Mouse (Mus musculus): ENCODE results near the gene March7. TPM values are rescaled to one million over a fixed set of nuclear protein-coding genes. Genes with fewer than 3 reads are reported as not detected.

March7 gene
- total and polyA plus RNA-seq, 2 experiments from 2014 or later, result 57.5 to 81.2 TPM

GRCm38 (mm10) chr2:60283208-60283750 is 73.6 kb downstream of the March7 start:
- H3K4me1 ChIP-seq (ENCODE audit: insufficient read depth, low read length), result 0 out of 2 replicates have a peak, but pooled peaks cover 6% of the 10 kb centered on the region
- peak; percentile 24; the same call in 1 of the 2 replicates for ATAC-seq
- 12% methylated on average over 9 of the region's 9 CpGs for WGBS
- H3K4me2 ChIP-seq (ENCODE audit: low read depth, low read length), result peak overlapping the region; percentile 97
- no peak for TF ChIP-seq CTCF (IDR thresholded peaks at IDR 0.05; ENCODE audit: low read depth)
- H3K9me3 ChIP-seq (ENCODE audit: low read length), result no peaks in the 10 kb centered on the region
- no peak overlapping the region; the same call in 1 of the 2 replicates for H3K9ac ChIP-seq (replicated peaks; ENCODE audit: low read length)
- peak overlapping the region; percentile 48 for H3K4me3 ChIP-seq (ENCODE audit: low read length)
- no peaks in the 10 kb centered on the region for H3K27me3 ChIP-seq (ENCODE audit: insufficient read depth, low read length)
- H3K27ac ChIP-seq, result no peak overlapping the region
- H3K36me3 ChIP-seq (ENCODE audit: insufficient read depth, low read length), result no peaks in the 10 kb centered on the region
- no peak for DNase-seq (ENCODE audit: low spot score)

- Histone ChIP-seq H3K27me3 (ENCODE audit: insufficient read depth, low read length) (no peaks in the 10 kb centered on the region), H3K4me2 (ENCODE audit: low read depth, low read length) (peak overlapping the region; percentile 97), H3K4me1 (ENCODE audit: insufficient read depth, low read length) (0 out of 2 replicates have a peak, but pooled peaks cover 6% of the 10 kb centered on the region), H3K4me3 (ENCODE audit: low read length) (peak overlapping the region; percentile 48), H3K9ac (replicated peaks; ENCODE audit: low read length) (peak overlapping the region; percentile 45), H3K36me3 (ENCODE audit: insufficient read depth, low read length) (no peaks in the 10 kb centered on the region), H3K27ac (no peak overlapping the region), H3K9me3 (ENCODE audit: low read length) (no peaks in the 10 kb centered on the region)
- TF ChIP-seq CTCF (IDR thresholded peaks at IDR 0.05; ENCODE audit: low read depth), result no peak
- whole genome bisulfite sequencing, result under 1% methylated on average over 42 of the region's 42 CpGs
- ATAC-seq (peak; percentile 72), DNase-seq (ENCODE audit: low spot score) (peak; percentile 58)
These were observed 74.2 kb downstream of the March7 start for GRCm38 (mm10) chr2:60283751-60284466.

GRCm38 (mm10) chr2:60284467-60284821 is 74.8 kb downstream of the March7 start, which contains the start of gene Cd302:
TSS of gene Cd302 (minus strand) at chr2:60284488.
- no peak for ATAC-seq
- H3K27ac ChIP-seq, result no peak within 1 kb of the TSS
- H3K36me3 ChIP-seq (ENCODE audit: insufficient read depth, low read length), result no peaks in the 10 kb centered on the region
- H3K9me3 ChIP-seq (ENCODE audit: low read length), result no peaks in the 10 kb centered on the region
- no peaks in the 10 kb centered on the region for H3K27me3 ChIP-seq (ENCODE audit: insufficient read depth, low read length)
- H3K4me2 ChIP-seq (ENCODE audit: low read depth, low read length), result peak within 1 kb of the TSS; percentile 97
- peak within 1 kb of the TSS; percentile 45 for H3K9ac ChIP-seq (replicated peaks; ENCODE audit: low read length)
- TF ChIP-seq CTCF (IDR thresholded peaks at IDR 0.05; ENCODE audit: low read depth), result no peak
- 50% methylated on average over 4 of the region's 4 CpGs for WGBS
- H3K4me3 ChIP-seq (ENCODE audit: low read length), result peak within 1 kb of the TSS; percentile 48
- H3K4me1 ChIP-seq (ENCODE audit: insufficient read depth, low read length), result 0 out of 2 replicates have a peak, but pooled peaks cover 6% of the 10 kb centered on the region
- no peak for DNase-seq (ENCODE audit: low spot score)

- no peak for TF ChIP-seq CTCF (IDR thresholded peaks at IDR 0.05; ENCODE audit: low read depth)
These were observed 75.5 kb downstream of the March7 start for GRCm38 (mm10) chr2:60285107-60285617.

GRCm38 (mm10) chr2:60288606-60289005 is 78.9 kb downstream of the March7 start:
- Histone ChIP-seq H3K36me3 (ENCODE audit: insufficient read depth, low read length) (no peaks in the 10 kb centered on the region), H3K9ac (replicated peaks; ENCODE audit: low read length) (no peak overlapping the region), H3K4me3 (ENCODE audit: low read length) (no peak overlapping the region), H3K4me2 (ENCODE audit: low read depth, low read length) (no peak overlapping the region), H3K27ac (no peak overlapping the region), H3K4me1 (ENCODE audit: insufficient read depth, low read length) (0 out of 2 replicates have a peak, but pooled peaks cover 4% of the 10 kb centered on the region), H3K9me3 (ENCODE audit: low read length) (no peaks in the 10 kb centered on the region), H3K27me3 (ENCODE audit: insufficient read depth, low read length) (no peaks in the 10 kb centered on the region)
- ATAC-seq (no peak), DNase-seq (ENCODE audit: low spot score) (no peak)
- TF ChIP-seq CTCF (IDR thresholded peaks at IDR 0.05; ENCODE audit: low read depth), result no peak
- 80% methylated on average over 4 of the region's 4 CpGs for WGBS

More at GRCm38 (mm10) chr2:60285107-60285617, 75.5 kb downstream of the March7 start:
- Histone ChIP-seq H3K27ac (no peak overlapping the region), H3K27me3 (ENCODE audit: insufficient read depth, low read length) (no peaks in the 10 kb centered on the region), H3K9me3 (ENCODE audit: low read length) (no peaks in the 10 kb centered on the region), H3K4me3 (ENCODE audit: low read length) (no peak overlapping the region), H3K9ac (replicated peaks; ENCODE audit: low read length) (no peak overlapping the region), H3K36me3 (ENCODE audit: insufficient read depth, low read length) (no peaks in the 10 kb centered on the region), H3K4me2 (ENCODE audit: low read depth, low read length) (no peak overlapping the region), H3K4me1 (ENCODE audit: insufficient read depth, low read length) (0 out of 2 replicates have a peak, but pooled peaks cover 6% of the 10 kb centered on the region)
- ATAC-seq (no peak), DNase-seq (ENCODE audit: low spot score) (no peak)
- WGBS, result 80% methylated on average over 8 of the region's 8 CpGs

GRCm38 (mm10) chr2:60289451-60289850 is 79.8 kb downstream of the March7 start:
- DNase-seq (ENCODE audit: low spot score) (no peak), ATAC-seq (no peak)
- H3K27ac ChIP-seq, result no peak overlapping the region
- H3K27me3 ChIP-seq (ENCODE audit: insufficient read depth, low read length), result no peaks in the 10 kb centered on the region
- no peak for TF ChIP-seq CTCF (IDR thresholded peaks at IDR 0.05; ENCODE audit: low read depth)
- H3K36me3 ChIP-seq (ENCODE audit: insufficient read depth, low read length), result no peaks in the 10 kb centered on the region
- 81% methylated on average over 1 of the region's 1 CpGs for WGBS
- H3K4me3 ChIP-seq (ENCODE audit: low read length), result no peak overlapping the region
- no peak overlapping the region for H3K9ac ChIP-seq (replicated peaks; ENCODE audit: low read length)
- no peak overlapping the region for H3K4me2 ChIP-seq (ENCODE audit: low read depth, low read length)
- no peaks in the 10 kb centered on the region for H3K4me1 ChIP-seq (ENCODE audit: insufficient read depth, low read length)
- H3K9me3 ChIP-seq (ENCODE audit: low read length), result no peaks in the 10 kb centered on the region
